Mouse (Mus musculus): ENCODE results near the gene Paxx. TPM values are rescaled to one million over a fixed set of nuclear protein-coding genes. Genes with fewer than 3 reads are reported as not detected.

Paxx gene
- total RNA-seq, 2 experiments from 2014 or later: 68.6 to 81.0 TPM

DNA sequence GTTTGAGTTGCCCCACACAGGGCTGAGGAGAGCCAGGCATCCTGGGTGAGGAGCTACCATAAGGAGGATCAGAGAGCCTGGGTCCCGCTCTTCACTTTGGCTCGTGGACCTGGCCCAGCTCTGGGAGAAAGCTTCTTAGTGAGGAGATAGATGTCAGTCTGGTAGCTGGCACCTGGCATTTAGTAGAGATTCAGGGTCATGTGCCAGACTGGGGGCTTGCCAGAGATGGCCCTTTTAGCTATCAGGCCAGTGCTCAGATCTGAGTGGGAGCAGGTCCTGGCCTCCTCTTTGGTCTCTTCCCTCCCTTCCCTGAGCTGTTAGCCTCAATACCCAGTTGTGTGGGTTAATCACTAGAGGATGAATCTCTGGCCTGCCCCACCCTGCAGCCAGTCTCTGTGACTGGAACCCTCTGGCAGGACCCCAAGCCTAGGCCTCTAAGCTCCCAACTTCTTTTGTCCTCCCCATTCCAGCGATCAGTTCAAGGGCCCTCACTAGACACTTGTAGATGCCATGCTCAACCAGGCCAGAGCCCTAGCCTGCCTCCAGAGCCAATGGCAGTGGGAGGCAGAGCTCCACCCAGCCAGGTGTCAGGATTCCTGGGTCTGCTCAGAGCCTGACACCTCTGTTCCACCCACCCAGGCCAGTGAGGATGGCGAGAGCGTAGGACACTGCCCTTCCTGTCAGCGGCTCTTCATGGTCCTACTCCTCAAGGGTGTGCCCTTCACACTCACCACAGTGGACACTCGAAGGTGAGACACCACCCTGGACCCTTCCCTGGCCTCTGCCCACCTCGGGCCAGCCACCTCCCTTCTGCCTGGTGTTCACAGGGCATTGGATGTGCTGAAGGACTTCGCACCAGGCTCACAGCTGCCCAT is 3.6 kb downstream of the Paxx start:
- no peak for DNase-seq (ENCODE audit: low spot score in 2 of 2)
- intact Hi-C loops (cut with DNase I): no loop called here

DNA sequence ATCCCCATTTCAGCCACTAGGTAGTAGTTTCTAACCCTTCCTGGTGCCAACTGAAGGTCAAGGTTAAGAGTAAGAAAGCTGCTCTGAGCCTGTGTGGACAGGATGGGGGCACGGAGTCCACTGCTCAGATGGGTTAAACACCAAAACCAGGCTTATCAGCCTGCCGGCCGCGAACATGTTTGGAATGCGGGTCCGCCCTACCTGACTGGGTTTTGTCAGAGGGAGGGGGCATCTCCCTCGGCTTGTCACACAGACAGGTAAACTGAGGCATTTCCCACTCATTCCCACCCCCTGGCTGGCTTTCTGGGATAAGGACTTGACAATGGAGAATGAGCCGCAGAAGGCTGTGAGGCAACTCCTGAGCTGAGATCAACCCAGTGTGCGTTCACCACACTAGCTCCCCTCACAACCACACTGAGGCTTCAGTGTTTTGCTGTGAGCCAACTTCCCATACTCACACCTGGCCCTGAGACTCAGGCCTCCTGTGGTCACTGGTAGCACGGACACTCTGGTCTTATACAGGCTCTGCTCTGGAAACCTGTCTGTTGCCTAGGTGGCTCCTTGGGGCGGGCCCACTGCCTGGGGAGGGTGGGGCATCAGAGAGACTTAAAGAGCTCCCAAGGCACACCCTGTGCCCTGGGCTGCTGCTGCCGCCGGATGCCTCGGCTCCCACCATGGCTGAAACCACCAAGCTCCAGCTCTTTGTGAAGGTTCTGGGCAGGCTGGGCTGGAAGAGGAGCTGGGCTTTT is 4.5 kb downstream of the Paxx start, which contains the start of gene Clic3:
TSS of gene Clic3 (plus strand) at position 634 of the 749 bp plus-strand sequence.
- intact Hi-C loops (cut with DNase I): no loop called here
- DNase-seq (ENCODE audit: low spot score in 2 of 2): no peak

DNA sequence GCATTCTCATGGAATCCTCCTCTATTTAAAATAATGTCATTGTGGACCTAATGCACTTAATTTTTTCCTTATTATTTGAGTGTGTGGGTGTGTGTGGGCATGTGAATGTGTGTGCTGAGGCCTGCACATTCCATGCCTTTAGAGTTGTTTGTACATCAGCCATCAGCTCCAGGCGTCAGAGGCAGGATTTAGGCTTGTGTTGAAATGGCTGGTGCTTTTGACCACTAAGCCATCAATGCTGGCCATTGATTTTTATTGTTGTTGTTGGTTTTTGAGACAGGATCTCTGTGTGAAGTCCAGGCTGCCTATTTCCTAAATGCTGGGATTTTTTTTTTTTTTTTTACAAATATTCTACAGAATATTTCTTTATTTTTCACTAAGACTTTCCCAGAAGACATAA is 7.9 kb downstream of the Paxx start:
- intact Hi-C loops (cut with DNase I): no loop called here
- DNase-seq (ENCODE audit: low spot score in 2 of 2): no peak

DNA sequence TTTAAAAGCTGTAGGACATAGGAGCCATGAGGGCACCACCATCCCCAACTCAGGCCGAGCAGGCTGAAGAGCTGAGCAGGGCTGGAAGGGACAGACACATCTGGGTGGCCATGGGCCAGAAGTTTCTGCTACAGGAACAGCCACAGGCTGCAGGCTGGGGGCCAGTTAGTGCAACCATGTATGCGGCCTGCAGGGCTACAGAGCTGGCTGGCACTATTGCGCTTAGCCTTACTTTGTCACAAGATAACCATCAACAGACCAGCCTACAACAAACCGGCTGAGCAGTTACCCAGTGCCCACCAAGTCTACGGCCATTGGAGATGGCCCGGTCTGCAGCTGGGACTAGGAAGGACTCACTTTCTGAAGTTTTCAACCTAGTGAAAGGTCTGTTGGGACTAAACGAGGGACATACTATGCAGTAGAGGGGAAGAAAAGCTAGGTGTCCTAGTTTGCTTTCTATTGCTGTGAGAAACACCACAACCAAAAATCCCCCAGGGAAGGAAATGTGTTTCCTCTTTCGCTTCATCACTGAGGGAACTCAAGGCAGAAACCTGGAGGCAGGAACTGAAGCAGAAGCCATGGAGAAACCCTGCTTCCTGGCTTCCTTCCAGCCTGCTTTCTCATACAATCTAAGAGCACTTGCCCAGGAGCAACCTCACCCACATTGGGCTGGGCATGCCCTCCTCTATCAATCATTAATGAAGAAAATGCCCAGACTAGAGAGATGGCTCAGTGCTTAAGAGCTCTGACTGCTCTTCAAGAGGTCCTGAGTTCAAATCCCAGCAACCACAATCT is 9.8 kb downstream of the Paxx start:
- intact Hi-C loops (cut with DNase I): no loop called here
- no peak for DNase-seq (ENCODE audit: low spot score in 2 of 2)

DNA sequence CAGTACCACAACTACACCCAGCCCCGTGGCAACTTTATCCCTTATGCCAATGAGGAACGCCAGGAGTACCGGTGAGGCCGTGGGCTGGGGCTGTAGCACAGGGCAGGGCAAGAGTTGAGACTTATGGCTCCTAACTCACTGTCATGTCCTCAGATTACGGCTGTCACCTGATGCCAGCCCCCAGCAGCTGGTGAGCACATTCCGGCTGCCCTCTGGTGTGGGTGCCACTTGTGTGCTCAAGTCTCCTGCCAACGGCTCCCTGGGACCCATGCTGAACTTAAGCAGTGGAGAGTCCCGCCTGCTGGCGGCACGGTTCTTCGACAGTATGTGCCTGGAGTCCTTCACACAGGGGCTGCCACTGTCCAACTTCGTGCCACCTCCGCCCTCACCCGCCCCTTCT is 18.2 kb downstream of the Paxx start:
- DNase-seq (ENCODE audit: low spot score in 2 of 2): no peak
- intact Hi-C loops (cut with DNase I): no loop called here

DNA sequence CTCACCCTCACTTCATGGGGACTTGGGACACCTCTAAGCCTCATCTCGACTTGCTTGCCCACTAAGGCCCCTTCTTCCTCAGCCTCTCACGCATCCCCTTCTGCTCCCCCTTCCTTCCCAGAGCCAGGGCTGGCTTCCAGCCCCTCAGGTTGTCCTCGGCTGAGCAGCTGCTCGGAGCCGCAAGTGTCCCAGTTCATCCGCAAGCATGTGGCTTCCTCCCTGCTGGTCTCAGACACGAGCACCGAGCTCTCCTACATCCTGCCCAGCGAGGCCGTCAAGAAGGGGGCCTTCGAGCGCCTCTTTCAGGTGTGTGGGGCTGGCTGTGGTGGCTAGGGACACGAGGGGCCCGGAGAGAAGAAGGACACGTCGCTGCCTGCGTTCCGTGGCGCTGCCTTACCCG is 19.8 kb downstream of the Paxx start:
- intact Hi-C loops (cut with DNase I): no loop called here
- no peak for DNase-seq (ENCODE audit: low spot score in 2 of 2)

DNA sequence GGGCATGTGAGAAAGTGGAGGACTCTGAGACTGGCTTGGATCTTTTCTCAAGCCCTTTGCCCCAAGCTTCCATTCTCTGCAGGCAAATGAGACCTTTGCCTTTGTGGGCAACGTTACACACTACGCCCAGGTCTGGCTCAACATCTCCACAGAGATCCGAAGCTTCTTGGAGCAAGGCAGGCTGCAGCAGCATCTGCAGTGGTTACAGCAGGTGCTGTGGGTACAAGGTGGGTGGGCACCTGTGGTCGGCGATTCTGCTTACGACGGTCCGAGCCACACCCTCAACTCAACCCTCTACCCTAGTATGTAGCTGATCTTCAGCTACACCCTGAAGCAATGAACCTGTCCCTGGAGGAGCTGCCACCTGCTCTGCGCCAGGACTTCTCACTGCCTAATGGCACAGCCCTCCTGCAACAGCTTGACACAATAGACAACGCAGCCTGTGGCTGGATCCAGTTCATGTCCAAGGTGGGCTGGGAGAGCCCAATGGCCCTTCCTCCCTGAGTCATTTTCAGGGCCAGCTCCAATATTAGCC is 24.5 kb downstream of the Paxx start:
- DNase-seq (ENCODE audit: low spot score in 2 of 2): no peak
- intact Hi-C loops (cut with DNase I): no loop called here

DNA sequence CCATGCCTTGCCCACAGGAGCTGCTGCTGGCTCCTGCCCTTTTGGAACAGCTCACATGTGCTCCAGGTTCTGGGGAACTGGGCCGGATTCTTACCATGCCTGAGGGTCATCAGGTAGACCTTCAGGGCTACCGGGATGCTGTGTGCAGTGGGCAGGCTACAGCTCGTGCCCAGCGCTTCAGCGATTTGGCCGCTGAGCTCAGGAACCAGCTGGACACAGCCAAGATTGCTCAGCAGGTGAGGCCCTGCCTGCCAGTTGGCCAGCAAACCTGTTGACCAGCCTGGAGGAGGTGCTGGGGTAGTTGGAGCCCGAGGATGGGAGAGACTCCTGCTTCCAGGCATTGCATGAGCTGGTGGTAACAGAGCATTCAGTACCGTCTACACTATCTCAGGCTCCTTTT is 26.6 kb downstream of the Paxx start:
- intact Hi-C loops (cut with DNase I): no loop called here
- DNase-seq (ENCODE audit: low spot score in 2 of 2): no peak

DNA sequence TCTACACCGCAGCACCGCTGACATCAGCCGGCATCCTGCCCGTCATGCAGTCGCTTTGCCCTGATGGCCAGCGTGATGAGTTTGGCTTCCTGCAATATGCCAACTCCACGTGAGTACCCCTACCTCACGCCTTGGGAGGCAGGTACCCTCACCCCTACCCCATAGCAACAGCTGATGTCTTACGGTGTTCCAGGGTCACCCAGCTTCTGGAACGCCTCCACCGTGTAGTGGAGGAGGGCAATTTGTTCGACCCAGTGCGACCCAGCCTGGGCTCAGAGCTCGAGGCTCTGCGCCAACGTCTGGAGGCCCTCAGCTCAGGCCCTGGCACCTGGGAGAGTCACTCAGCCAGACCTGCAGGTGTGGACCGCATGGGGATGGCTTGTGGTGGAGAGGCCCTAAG is 27.8 kb downstream of the Paxx start:
- intact Hi-C loops (cut with DNase I): no loop called here
- DNase-seq (ENCODE audit: low spot score in 2 of 2): no peak

DNA sequence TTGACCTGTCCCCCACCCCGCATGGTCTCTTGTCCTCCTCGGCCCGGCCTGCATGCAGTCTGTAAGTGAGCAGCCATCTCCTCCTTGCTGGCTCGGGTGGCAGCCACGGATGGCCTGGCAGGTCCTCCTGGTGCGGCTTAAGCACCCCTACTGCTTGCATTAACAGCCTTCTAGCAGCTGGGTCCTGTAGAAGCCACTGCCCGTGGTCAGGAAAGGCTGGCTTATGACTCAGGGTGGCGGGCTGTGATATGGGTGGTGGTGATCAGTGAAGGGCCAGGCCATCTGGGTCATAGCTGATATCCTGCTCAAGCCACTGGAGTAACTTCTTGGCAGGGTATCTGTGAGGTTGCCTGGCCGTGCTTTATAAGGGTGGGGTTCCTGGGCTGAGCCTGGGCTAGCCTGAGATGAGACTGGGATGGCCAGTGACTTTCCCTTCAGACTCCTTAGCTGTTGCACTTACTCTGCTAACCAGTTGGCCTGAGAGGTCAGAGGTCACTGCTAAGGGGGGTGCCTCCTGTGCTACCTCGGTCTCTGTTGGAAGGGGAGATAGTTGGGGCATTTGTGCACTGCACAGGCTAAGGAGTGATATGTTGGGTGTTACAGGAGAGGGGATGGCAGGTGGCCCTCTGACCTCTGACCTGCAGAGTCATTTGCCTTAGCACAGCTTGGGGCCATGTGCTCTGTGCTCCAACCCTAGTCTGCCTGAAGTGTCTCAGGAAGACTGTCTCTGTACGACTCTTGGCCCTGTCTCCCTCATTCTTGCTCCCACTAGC is 28.4 kb downstream of the Paxx start:
- intact Hi-C loops (cut with DNase I): no loop called here
- DNase-seq (ENCODE audit: low spot score in 2 of 2): no peak

DNA sequence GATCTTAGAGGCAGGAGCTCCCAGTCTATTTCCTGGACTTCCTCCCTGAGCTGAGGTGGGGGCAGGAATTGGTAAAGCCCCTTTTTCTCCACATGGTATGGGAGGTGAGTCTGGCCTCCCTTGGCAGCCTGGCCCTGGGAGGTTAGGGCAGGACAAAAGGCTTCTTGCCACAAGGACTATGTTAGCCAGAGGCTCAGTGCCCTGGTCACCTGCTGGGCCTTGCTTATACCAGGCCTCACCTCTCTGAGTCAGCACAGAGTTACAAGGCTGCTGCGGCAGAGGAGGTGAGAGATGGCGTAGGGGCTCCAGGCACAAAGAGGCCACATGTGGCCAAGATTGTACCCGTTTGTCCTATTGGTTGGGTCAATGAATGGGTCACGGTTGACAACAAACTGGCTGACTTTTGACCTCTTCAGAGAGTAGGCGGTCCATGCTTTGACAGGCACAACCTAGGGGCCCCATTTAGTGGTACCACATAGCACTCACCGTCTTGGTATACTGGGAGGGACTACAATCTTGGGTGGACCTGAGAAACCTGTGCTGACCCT is 29.5 kb downstream of the Paxx start:
- DNase-seq (ENCODE audit: low spot score in 2 of 2): no peak
- intact Hi-C loops (cut with DNase I): no loop called here

DNA sequence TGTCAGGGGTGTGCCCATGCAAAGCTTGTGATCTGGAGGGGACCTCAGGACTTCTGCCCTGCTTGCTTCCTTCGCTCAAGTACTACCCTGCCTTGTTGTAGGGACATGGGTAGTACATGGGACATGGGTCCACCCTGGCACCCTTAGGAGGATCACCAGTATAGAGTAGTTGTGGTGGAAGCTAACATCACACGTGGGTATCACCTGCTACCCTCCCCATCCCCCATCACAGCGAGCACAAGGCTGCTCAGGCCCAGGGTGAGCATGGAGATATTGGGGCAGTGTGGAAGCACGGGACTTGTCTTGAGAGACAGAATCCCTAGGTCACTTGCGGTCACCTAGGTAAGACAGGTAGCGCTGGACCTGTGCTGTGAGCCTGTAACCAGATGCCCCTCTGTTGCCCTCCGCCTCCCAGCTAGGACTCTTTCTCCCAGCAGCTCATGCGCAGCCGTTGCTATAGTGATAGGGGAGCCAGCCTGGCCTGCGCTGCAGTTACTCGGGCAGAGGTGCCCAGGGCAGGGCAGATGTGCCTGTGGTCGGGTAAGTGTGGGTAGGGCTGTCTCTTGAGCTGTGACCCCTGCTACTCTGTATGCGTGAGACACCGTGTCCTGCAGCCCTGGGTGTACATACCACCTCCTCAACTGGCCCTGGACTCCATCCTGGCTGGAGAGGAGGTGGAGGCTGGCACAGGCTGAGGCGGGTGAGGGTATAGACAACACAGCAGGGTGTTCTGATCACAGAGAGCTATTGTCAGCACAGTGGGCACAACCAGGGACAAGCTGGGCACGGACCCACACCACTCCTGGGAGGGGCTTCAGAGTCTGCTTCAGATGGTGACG is 30.3 kb downstream of the Paxx start:
- peak; percentile 35 to 42 for DNase-seq (ENCODE audit: low spot score in 2 of 2)
- intact Hi-C loops (cut with DNase I): no loop called here

DNA sequence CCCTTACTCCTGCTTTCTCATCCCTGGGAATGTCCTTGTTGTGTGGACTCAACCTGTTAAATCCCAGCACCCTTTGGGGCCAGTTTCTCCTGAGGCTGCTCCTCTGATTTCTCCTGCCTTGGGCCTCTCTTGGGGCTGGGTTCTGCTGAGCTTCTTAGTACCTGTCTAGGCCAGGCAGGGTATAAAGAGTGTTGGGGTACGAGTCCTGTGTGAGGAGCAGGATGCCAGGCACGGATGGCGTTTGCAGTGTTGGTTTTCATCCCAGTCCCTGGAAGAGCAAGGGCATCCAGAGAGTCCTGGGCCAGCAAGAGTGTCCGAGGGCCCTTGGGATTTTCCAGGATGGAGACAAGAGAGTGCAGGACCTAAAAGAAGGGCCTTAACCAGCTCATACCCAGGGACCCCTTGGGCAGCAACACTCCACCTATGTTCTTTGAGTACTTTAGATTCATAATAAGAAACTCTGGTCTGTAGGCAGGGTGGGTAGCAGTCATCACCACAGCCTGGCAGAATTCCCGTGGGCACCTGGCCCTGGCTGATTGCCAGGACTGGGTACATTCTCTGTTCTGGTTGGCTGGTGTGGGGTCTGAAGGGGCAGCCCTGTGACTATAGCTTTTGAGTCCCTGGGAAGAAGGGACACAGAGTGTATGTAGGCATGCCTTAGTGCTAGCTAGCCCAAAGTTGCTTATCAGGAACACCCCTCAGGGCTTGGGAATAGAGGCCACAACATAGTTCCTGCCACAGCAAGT is 31.3 kb downstream of the Paxx start:
- no peak for DNase-seq (ENCODE audit: low spot score in 2 of 2)
- intact Hi-C loops (cut with DNase I): loop anchor here (2.0 to 10.0 kb wide), 3 partner anchors 31 to 71 kb away; partner anchors contain the start of genes C8g, Fbxw5 and Paxx

DNA sequence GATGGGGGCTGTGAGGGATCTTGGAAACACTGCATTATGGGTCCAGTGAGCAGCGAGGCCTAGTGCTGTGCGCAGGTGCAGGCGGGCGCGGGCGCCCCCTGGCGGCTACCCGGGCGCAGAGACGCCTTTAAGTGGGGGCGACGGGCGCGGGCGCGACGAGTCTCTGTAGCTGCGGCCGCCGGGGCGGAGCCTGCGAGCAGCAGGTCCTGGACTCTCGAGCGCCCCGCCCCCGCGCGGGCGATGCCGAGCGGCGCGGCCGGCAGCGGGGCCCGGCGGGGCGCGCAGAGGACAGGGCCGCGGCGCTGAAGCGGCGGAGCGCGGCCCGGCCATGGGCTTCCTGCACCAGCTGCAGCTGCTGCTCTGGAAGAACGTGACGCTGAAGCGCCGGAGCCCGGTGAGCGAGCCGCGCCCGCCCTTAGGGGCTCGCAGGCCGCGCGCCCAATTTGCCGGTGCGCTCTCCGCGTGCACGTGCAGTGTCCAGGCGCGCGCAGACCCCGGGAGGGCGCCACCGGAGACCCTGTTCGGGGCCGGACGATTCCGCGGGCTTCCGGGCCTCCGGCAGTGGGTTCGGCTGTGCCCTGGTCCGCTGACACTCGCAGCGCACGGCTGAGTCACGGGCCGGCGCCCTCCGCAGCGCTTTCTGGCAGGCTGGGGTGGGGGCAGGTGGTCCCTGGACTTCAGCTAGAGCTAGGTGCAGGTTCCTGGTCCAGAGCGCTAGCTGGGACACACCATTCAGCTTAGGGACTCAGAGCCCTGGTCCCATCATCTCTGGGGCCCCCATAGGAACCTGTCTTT is 32.3 kb downstream of the Paxx start, which contains the start of gene Abca2:
TSS of gene Abca2 (plus strand) at position 262 of the 795 bp plus-strand sequence.
- intact Hi-C loops (cut with DNase I): loop anchor here (1.0 to 10.0 kb wide), 4 partner anchors 25 to 72 kb away; partner anchors contain the start of genes C8g, Fbxw5 and Paxx

DNA sequence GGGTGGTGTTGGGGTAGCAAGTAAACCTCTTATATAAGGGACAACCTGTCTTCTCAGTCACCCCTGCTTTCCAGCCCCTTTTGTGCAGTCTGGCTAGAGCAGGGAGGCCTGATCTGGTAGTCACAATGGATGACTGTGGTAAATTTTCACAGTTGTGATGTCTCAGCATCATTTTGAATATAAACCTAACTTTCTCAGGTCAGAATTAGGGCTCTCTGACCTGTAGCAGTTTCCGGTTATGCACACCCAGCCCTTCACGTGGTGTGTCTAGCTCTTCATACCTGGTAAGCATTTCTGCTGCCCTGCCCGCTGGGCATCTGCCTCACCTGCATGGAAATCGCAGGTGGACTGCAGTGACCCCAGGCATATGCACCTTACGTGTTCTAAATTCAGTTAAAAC is 33.6 kb downstream of the Paxx start:
- intact Hi-C loops (cut with DNase I): loop anchor here (10.0 kb wide), 1 partner anchor 58 kb away; no protein-coding TSS in a partner anchor
- DNase-seq (ENCODE audit: low spot score in 2 of 2): no peak

More for the DNA sequence above, 32.3 kb downstream of the Paxx start, which contains the start of gene Abca2:
- peak; percentile 98 for DNase-seq (ENCODE audit: low spot score in 2 of 2)

DNA sequence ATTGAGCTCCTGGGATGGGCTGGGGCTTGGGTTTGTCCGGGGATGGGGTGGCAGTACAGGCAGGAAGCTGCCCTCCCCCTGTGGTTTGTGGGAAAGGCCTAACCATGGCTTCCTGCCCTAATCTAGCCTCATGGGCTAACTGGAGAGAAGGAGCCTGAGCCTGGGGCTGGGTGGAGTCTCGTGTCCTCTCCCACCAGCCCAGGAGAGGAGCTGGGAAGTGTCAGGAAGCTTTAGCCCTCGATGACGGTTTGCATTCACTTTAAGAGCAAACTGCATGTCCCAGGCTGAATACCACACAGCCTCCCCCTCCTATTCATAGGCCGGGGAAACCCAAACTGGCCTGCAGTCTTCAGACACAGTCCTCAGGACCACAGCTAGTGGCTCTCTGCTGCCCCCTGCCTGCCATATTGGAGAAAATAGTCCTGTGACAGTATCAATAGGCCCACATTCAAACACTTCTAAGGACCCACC is 34.1 kb downstream of the Paxx start:
- intact Hi-C loops (cut with DNase I): loop anchor here (10.0 kb wide), 1 partner anchor 58 kb away; no protein-coding TSS in a partner anchor

More for the DNA sequence above, 34.1 kb downstream of the Paxx start:
- peak; percentile 62 to 74 for DNase-seq (ENCODE audit: low spot score in 2 of 2)
